Mouse (Mus musculus) embryo, embryonic 9.5 days (tissue): ENCODE results near the gene Gm17469.
"Not testable (repeated sequence)": the region's sequence is repeated elsewhere in the genome, so short reads cannot be mapped to it uniquely, and the experiment has no call there.

Source experiments
- DNase-seq: peaks from one replicate; pipeline ENCODE4 v3.0.0-alpha.2; 2017; ENCODE audit errors: extremely low spot score

Gm17469 gene

GRCm38 (mm10) chrX:124629593-124629992 lies at the start of gene Gm17469:
TSS of gene Gm17469 (plus strand) at chrX:124629893.
- not testable (repeated sequence) for DNase-seq
